Mouse (Mus musculus) heart, postnatal 0 days (tissue): ENCODE measurements around the gene Prr5l.

Experiments used
- CTCF ChIP-seq: IDR thresholded peaks from 2 replicates; pipeline ENCODE4 v1.5.1; 2016; ENCODE audit warnings: antibody characterized with exemption, control low read depth, low read depth
- EP300 ChIP-seq: IDR thresholded peaks from 2 replicates; pipeline ENCODE4 v1.6.1; 2016; ENCODE audit warnings: antibody characterized with exemption, low read depth

DNA sequence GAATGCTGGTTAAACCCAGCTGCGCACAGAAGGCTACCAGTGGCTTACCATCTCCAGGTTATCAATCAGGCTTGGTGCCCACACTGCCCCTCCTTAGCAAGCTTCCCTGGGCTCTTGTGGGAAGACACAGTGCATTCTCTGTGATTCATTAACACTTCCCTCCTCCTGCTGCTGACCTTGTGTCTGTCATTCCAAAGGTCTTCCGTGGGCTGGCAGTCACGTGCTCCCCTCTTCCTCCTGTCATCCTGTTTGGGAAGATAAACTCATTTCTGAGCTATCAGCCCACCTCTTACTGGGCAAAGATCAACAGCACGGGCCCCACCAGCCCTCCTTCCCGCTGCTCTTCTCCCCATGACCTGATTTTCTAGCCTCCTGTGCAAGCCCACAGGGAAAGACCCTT, 55.2 kb downstream of the Prr5l start:
- TF ChIP-seq CTCF: no peak
- no peak for TF ChIP-seq EP300
